Comparison of ENCODE assay signal across 8 mouse cellular contexts in genomic region chr2:30265767-30266253, GRCm38 (mm10). TPM values are rescaled to one million over a fixed set of nuclear protein-coding genes. Genes with fewer than 3 reads are reported as not detected.
DNase-seq lines count a peak whose midpoint lies in the region; ATAC-seq and TF ChIP-seq lines count a peak whose summit lies in the region.

Gene Phyhd1 (plus strand): TSS chr2:30266203.

- H3K4me3 ChIP-seq in intestine, postnatal 0 days (ENCODE audit: low read depth, low read length): 0 out of 2 replicates have a peak within 1 kb of the TSS, but pooled peaks have one; percentile 7
- no peak within 1 kb of the TSS for H3K4me3 ChIP-seq in midbrain, embryonic 12.5 days

- WGBS in intestine, postnatal 0 days: 36% methylated on average over 5 of the region's 5 CpGs
- WGBS in midbrain, embryonic 12.5 days: 53% methylated on average over 5 of the region's 5 CpGs

- ATAC-seq in intestine, postnatal 0 days: no peak
- ATAC-seq in midbrain, embryonic 12.5 days (ENCODE audit: low FRiP score, low read depth): no peak

- DNase-seq in right cerebral cortex, adult 18-20 months: peak; percentile 85
- DNase-seq in right cerebral cortex, postnatal 4 days: no peak
- DNase-seq in cerebellum, postnatal 25 days: peak; percentile 72 to 73
- peak in 1 of 2 experiments; percentile 56 for DNase-seq in gastrocnemius, postnatal 4 days (ENCODE audit: low spot score in 2 of 2)
- DNase-seq in left cerebral cortex, postnatal 14 days (ENCODE audit: low spot score in 2 of 2): peak; percentile 67 to 86
- DNase-seq in thymus, postnatal 25 days: no peak

- peak within 1 kb of the TSS; percentile 35; the same call in 1 of the 2 replicates for H3K4me2 ChIP-seq in intestine, postnatal 0 days (replicated peaks; ENCODE audit: low read depth)
- no peak within 1 kb of the TSS for H3K4me2 ChIP-seq in midbrain, embryonic 12.5 days (replicated peaks)

- intact Hi-C loops in left cerebral cortex, postnatal 14 days (cut with DNase I): loop anchor here (1.0 to 5.0 kb wide), 2 partner anchors 28 to 99 kb away; no protein-coding TSS in a partner anchor

- no peaks in the 10 kb centered on the region for H3K9me3 ChIP-seq in intestine, postnatal 0 days (ENCODE audit: control insufficient read depth)
- no peaks in the 10 kb centered on the region for H3K9me3 ChIP-seq in midbrain, embryonic 12.5 days

- no peaks in the 10 kb centered on the region for H3K27me3 ChIP-seq in intestine, postnatal 0 days (replicated peaks; ENCODE audit: control insufficient read depth, insufficient read depth, low read length)
- H3K27me3 ChIP-seq in midbrain, embryonic 12.5 days: no peaks in the 10 kb centered on the region

- peaks cover 36% of the 10 kb centered on the region for H3K36me3 ChIP-seq in intestine, postnatal 0 days (ENCODE audit: control insufficient read depth, insufficient read depth)
- H3K36me3 ChIP-seq in midbrain, embryonic 12.5 days: peaks cover 40% of the 10 kb centered on the region

- H3K27ac ChIP-seq in intestine, postnatal 0 days (ENCODE audit: low read depth, low read length): peak within 1 kb of the TSS; percentile 79
- H3K27ac ChIP-seq in midbrain, embryonic 12.5 days (replicated peaks): peak within 1 kb of the TSS; percentile 73

- 0 out of 2 replicates have a peak, but pooled peaks cover 12% of the 10 kb centered on the region for H3K4me1 ChIP-seq in intestine, postnatal 0 days (replicated peaks; ENCODE audit: control insufficient read depth, insufficient read depth, low read length)
- peaks cover 23% of the 10 kb centered on the region for H3K4me1 ChIP-seq in midbrain, embryonic 12.5 days

- TF ChIP-seq CTCF in intestine, postnatal 0 days (IDR thresholded peaks at IDR 0.05; ENCODE audit: low read depth): no peak

- no peak within 1 kb of the TSS; the same call in none of the 2 replicates for H3K9ac ChIP-seq in intestine, postnatal 0 days (ENCODE audit: low read depth, low read length)
- H3K9ac ChIP-seq in midbrain, embryonic 12.5 days (replicated peaks): no peak within 1 kb of the TSS; the same call in 1 of the 2 replicates

RNA-seq across cellular contexts. Expression of gene Phyhd1, which starts in this region (rescaled TPM):
- total RNA-seq in gastrocnemius, postnatal 4 days (2021): 10 to 100 TPM; 16.7 to 19.3 TPM
- 3.1 and 3.7 TPM in 2 replicates for polyA plus RNA-seq in intestine, postnatal 0 days (2015; fragmentation: Nextera tagmentation; extraction: Ambion mirVana)
- total RNA-seq in left cerebral cortex, postnatal 14 days (2021): 10 to 100 TPM; 14.1 to 25.7 TPM
- 4.4 and 7.1 TPM in 2 replicates for polyA plus RNA-seq in midbrain, embryonic 12.5 days (2016; fragmentation: Nextera tagmentation; extraction: Ambion mirVana)

Comparison
In these comparisons a context has a peak if more than half of its experiments do, and no peak if none do; other contexts are left out.
1. DNase-seq: peak in right cerebral cortex, adult 18-20 months (single experiment), cerebellum, postnatal 25 days (2 of 2) and left cerebral cortex, postnatal 14 days (2 of 2); none in right cerebral cortex, postnatal 4 days (single experiment) and thymus, postnatal 25 days (single experiment).